Mouse (Mus musculus) neural tube, embryonic 14.5 days (tissue): ENCODE measurements around the gene Mpl. TPM values are rescaled to one million over a fixed set of nuclear protein-coding genes. Genes with fewer than 3 reads are reported as not detected.

Experiments used
- ATAC-seq: fragments of 200-750 bp; cut with Nextera tagmentation; 2 replicates; pipeline ENCODE4 v1.8.0; 2017; ENCODE audit warnings: low read depth, mild to moderate bottlenecking, moderate TSS enrichment, moderate library complexity
- H3K27ac ChIP-seq: fragments of 300-500 bp; sonication (generic); 2 replicates; pipeline ENCODE4 v1.5.1; 2014; ENCODE audit warnings: low read depth, mild to moderate bottlenecking, control low read depth, low read length, moderate library complexity, mixed read lengths
- H3K27me3 ChIP-seq: fragments of 300-500 bp; sonication (generic); 2 replicates; pipeline ENCODE4 v1.6.1; 2014; ENCODE audit warnings: low read length; ENCODE audit not compliant: control insufficient read depth, insufficient read depth
- H3K36me3 ChIP-seq: fragments of 300-500 bp; sonication (generic); 2 replicates; pipeline ENCODE4 v1.6.1; 2014; ENCODE audit warnings: low read length, mixed read lengths; ENCODE audit not compliant: control insufficient read depth, insufficient read depth
- H3K4me1 ChIP-seq: fragments of 300-500 bp; sonication (generic); 2 replicates; pipeline ENCODE4 v1.6.1; 2014; ENCODE audit warnings: low read length; ENCODE audit not compliant: control insufficient read depth, insufficient read depth
- H3K4me2 ChIP-seq: fragments of 300-500 bp; sonication (generic); 2 replicates; pipeline ENCODE4 v1.6.1; 2014; ENCODE audit warnings: mild to moderate bottlenecking, low read depth, low read length, control low read depth
- H3K4me3 ChIP-seq: fragments of 300-500 bp; sonication (generic); 2 replicates; pipeline ENCODE4 v1.5.1; 2014; ENCODE audit warnings: low read depth, low read length, control low read depth, mixed read lengths
- H3K9ac ChIP-seq: fragments of 300-500 bp; sonication (generic); replicated peaks from 2 replicates; pipeline ENCODE4 v1.6.1; 2014; ENCODE audit warnings: low read depth, mild to moderate bottlenecking, control low read depth, low read length, mixed read lengths
- H3K9me3 ChIP-seq: fragments of 300-500 bp; sonication (generic); 2 replicates; pipeline ENCODE4 v1.6.1; 2016; ENCODE audit warnings: low read length; ENCODE audit not compliant: control insufficient read depth
- WGBS: fragments of 180-500 bp; shearing (Covaris S2); extraction: QIAGEN DNeasy Blood & Tissue Kit; methylation state at CpG from one replicate; pipeline ENCODE4 v1.1.7; 2014; 5-methylcytosine and 5-hydroxymethylcytosine counted together
- polyA plus RNA-seq: library from polyadenylated mRNA; unstranded; fragments of >200 nt; fragmentation: Nextera tagmentation; extraction: Ambion mirVana; gene quantifications from 2 replicates; pipeline ENCODE4 v1.2.1, GENCODE M21; 2014

Mpl gene
- polyA plus RNA-seq, result 0.12 TPM in 1 of 2 replicates, not detected in the other

DNA sequence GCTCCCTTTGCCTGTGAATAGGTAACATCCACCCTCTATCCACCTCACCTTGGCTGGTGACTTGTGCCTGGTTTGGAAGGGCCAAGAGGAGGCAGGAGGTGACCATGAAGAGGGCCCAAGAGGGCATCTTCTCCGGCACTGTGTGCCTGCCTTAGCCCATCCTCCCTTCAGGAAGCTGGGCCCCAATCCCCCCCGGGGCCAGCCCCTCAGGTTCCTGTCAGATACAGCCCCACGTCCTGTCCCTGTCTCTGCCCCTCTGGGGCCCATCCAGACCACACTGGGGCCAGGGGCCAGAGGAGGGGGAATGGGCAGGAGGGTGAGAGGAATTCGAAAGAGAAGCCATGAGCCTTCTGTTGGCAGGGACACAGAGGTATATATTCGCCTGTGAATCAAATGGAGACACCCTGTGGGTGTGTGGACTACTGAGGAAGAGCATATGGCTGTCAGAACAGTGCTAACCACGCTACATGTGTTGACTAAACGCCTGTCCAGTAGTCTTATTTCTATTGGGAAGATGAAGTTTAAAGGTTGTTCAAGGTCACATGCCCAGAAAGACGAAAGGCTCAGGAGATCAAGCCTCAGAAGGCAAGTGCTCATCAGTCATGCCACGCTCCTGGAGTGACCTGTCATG lies at the start of gene Mpl:
Mpl (minus strand) TSS at position 169 of the 631 bp plus-strand sequence.
- no peak within 1 kb of the TSS for H3K4me3 ChIP-seq
- no peaks in the 10 kb centered on the region for H3K9me3 ChIP-seq
- no peak within 1 kb of the TSS for H3K9ac ChIP-seq
- no peaks in the 10 kb centered on the region for H3K4me1 ChIP-seq
- no peak within 1 kb of the TSS for H3K4me2 ChIP-seq
- H3K27me3 ChIP-seq, result no peaks in the 10 kb centered on the region
- H3K27ac ChIP-seq, result no peak within 1 kb of the TSS
- no peaks in the 10 kb centered on the region for H3K36me3 ChIP-seq
- no peak for ATAC-seq
- WGBS, result 72% methylated on average over 9 of the region's 9 CpGs

GRCm38 (mm10) chr4:118505551-118505950 lies 48.2 kb upstream of the Mpl start:
- no peak overlapping the region for H3K4me3 ChIP-seq
- no peak overlapping the region for H3K27ac ChIP-seq
- H3K9me3 ChIP-seq, result no peaks in the 10 kb centered on the region
- H3K4me2 ChIP-seq, result no peak overlapping the region
- no peaks in the 10 kb centered on the region for H3K4me1 ChIP-seq
- no peak overlapping the region for H3K9ac ChIP-seq
- no peak for ATAC-seq
- WGBS, result 72% methylated on average over 3 of the region's 3 CpGs
- no peaks in the 10 kb centered on the region for H3K36me3 ChIP-seq
- no peaks in the 10 kb centered on the region for H3K27me3 ChIP-seq

- H3K9ac ChIP-seq, result no peak overlapping the region
- no peaks in the 10 kb centered on the region for H3K27me3 ChIP-seq
- no peak for ATAC-seq
- H3K27ac ChIP-seq, result no peak overlapping the region
- H3K4me3 ChIP-seq, result no peak overlapping the region
- H3K4me2 ChIP-seq, result no peak overlapping the region
- WGBS, result 63% methylated on average over 9 of the region's 9 CpGs
- H3K36me3 ChIP-seq, result no peaks in the 10 kb centered on the region
- no peaks in the 10 kb centered on the region for H3K4me1 ChIP-seq
- no peaks in the 10 kb centered on the region for H3K9me3 ChIP-seq
These were observed 43.5 kb upstream of the Mpl start for GRCm38 (mm10) chr4:118500792-118501191.

DNA sequence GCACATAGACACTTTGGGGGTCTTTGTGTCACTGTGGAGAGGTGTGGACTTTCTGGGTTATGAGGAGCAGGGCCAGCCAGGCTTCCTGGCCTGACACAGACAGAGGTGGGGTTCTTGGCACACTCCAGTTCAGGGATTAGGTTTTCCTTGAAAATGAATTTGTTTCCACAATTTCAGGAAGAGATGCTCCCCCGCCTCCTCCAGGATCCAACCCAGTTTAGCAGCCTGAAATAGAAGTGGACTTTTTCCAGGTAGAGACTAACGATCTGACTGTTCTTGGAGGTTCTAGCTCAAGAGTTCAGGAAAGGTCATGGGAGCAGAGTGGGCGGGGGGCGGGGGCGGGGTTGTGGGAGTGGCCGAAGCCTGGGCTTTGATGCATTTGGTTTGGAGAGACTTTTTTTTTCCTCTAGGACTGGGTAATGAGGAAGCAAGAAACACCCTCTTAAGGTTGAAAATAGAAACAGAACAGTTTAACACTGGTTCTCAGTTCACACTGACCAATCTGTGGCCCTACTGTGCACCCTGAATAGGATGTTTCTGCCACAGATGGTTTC lies 42.9 kb upstream of the Mpl start:
- H3K4me3 ChIP-seq, result no peak overlapping the region

DNA sequence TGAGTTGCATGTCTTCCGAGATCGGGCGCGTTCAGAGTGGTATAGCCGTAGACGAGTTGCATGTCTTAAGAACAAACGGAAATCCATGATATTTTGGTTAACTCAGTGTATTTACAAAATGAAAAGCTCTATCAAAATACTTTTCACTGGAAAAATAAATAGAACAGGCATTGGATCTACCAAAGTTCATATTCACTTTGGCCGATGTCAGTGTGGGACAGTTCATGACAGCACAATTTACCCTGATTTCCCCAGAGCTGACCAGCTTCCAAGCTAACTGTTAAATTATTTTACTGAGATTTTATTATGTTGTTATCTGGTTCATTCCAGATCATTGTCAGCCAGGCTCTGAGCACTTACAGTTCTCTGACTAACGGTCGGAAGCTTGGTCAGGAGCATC lies 33.1 kb upstream of the Mpl start:
- H3K4me1 ChIP-seq, result no peaks in the 10 kb centered on the region
- H3K9me3 ChIP-seq, result no peaks in the 10 kb centered on the region
- ATAC-seq, result no peak
- H3K9ac ChIP-seq, result no peak overlapping the region
- H3K4me3 ChIP-seq, result no peak overlapping the region
- H3K4me2 ChIP-seq, result no peak overlapping the region
- H3K27me3 ChIP-seq, result no peaks in the 10 kb centered on the region
- no peaks in the 10 kb centered on the region for H3K36me3 ChIP-seq
- WGBS, result 91% methylated on average over 10 of the region's 10 CpGs
- H3K27ac ChIP-seq, result no peak overlapping the region

More for the DNA sequence above, 42.9 kb upstream of the Mpl start:
- Histone ChIP-seq H3K27ac (no peak overlapping the region), H3K4me2 (no peak overlapping the region), H3K36me3 (no peaks in the 10 kb centered on the region), H3K4me1 (no peaks in the 10 kb centered on the region), H3K9me3 (no peaks in the 10 kb centered on the region), H3K27me3 (no peaks in the 10 kb centered on the region), H3K9ac (no peak overlapping the region)
- 47% methylated on average over 6 of the region's 6 CpGs for WGBS
- no peak for ATAC-seq

- no peak for ATAC-seq
- Histone ChIP-seq H3K27ac (no peak within 1 kb of the TSS), H3K9ac (no peak within 1 kb of the TSS), H3K36me3 (no peaks in the 10 kb centered on the region), H3K4me1 (no peaks in the 10 kb centered on the region), H3K4me3 (no peak within 1 kb of the TSS), H3K27me3 (no peaks in the 10 kb centered on the region), H3K4me2 (no peak within 1 kb of the TSS), H3K9me3 (no peaks in the 10 kb centered on the region)
- WGBS, result 80% methylated on average over 8 of the region's 8 CpGs
These were observed 32.4 kb upstream of the Mpl start, which contains the start of gene Tie1 for GRCm38 (mm10) chr4:118489717-118490132. Tie1 (minus strand) TSS chr4:118490061.

GRCm38 (mm10) chr4:118476773-118477530 lies 19.6 kb upstream of the Mpl start:
- H3K4me3 ChIP-seq, result no peak overlapping the region
- WGBS, result 44% methylated on average over 15 of the region's 15 CpGs
- no peak overlapping the region for H3K9ac ChIP-seq
- no peaks in the 10 kb centered on the region for H3K36me3 ChIP-seq
- no peak for ATAC-seq
- no peaks in the 10 kb centered on the region for H3K4me1 ChIP-seq
- H3K4me2 ChIP-seq, result no peak overlapping the region
- no peaks in the 10 kb centered on the region for H3K27me3 ChIP-seq
- H3K27ac ChIP-seq, result no peak overlapping the region
- no peaks in the 10 kb centered on the region for H3K9me3 ChIP-seq

DNA sequence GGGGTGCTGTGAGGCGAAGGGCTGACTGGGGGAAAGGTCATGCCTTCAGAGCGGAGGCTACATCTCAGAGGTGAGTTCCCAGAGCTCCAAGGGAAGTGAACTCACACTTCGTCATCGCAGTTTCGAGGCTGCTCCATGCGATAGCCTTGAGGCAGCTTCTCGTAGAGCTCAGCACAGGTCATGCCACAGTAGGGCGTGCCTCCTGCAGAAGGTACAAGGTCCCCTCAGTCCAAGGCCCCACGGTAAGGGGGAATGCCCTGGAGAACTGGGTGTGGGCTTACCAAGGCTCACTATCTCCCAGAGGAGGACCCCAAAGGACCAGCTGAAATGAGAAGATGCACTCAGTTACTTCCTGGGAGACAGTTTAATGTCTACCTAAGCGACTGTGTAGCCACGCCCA lies 15.4 kb upstream of the Mpl start:
- H3K9ac ChIP-seq, result no peak overlapping the region
- H3K27ac ChIP-seq, result no peak overlapping the region
- ATAC-seq, result no peak
- H3K4me1 ChIP-seq, result no peaks in the 10 kb centered on the region
- H3K27me3 ChIP-seq, result no peaks in the 10 kb centered on the region
- H3K9me3 ChIP-seq, result no peaks in the 10 kb centered on the region
- H3K36me3 ChIP-seq, result no peaks in the 10 kb centered on the region
- H3K4me3 ChIP-seq, result no peak overlapping the region
- 91% methylated on average over 11 of the region's 11 CpGs for WGBS
- H3K4me2 ChIP-seq, result no peak overlapping the region

DNA sequence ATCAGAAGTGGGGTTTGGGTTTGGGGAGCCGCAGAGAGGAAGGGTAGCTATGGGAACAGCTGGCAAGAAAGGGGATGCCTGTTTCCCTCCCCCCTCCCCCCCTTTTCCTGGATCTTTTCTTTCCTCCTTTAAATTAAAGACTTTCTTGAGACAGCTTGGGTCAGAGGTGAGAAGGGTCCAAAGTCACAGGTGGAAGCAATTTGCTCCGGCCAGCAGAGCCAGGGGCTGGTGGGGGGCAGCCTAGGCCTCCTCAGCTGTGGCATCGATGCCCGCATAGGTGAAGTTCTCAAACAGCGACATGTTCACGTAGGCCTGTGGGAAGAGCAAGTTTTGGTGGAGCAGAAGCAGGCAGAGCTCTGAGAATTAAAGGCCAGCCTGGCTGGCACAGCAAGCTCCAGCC lies 14.0 kb upstream of the Mpl start:
- WGBS, result 88% methylated on average over 6 of the region's 6 CpGs
- no peak overlapping the region for H3K9ac ChIP-seq
- no peaks in the 10 kb centered on the region for H3K9me3 ChIP-seq
- H3K4me2 ChIP-seq, result no peak overlapping the region
- H3K4me1 ChIP-seq, result no peaks in the 10 kb centered on the region
- no peaks in the 10 kb centered on the region for H3K27me3 ChIP-seq
- no peak overlapping the region for H3K27ac ChIP-seq
- no peak overlapping the region for H3K4me3 ChIP-seq
- no peaks in the 10 kb centered on the region for H3K36me3 ChIP-seq
- no peak for ATAC-seq
